Mouse (Mus musculus) T-helper 2 cell (primary cell): ENCODE results near the gene Umad1.

ENCODE experiments used
- in situ Hi-C: fragments of 300-600 bp; cut with MboI, MseI; formaldehyde crosslinking; loops from one replicate; pipeline ENCODE4 v1.15.1; 2025; ENCODE audit warnings: high pct_unique_total_duplicates

Gene Umad1

DNA sequence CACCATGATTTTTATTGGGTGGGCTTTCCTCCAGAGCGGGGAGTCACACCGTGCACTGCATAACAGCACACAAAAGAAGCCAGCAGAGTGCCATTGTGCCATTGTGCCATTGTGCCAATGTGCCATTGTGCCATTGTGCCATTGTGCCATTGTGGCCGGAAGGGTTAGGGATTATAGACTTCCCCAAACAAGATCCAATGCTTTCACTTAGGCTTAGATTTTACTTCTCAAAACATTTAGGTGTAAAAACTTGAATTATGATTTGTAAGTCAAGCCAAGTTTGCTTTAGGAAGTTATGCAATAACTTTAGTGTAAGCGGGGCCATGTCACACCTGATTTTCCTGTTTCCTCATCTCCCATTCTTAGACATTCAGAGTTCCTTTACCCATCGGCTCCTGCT, 156.7 kb downstream of the Umad1 start:
- in situ Hi-C loops: no loop called here

DNA sequence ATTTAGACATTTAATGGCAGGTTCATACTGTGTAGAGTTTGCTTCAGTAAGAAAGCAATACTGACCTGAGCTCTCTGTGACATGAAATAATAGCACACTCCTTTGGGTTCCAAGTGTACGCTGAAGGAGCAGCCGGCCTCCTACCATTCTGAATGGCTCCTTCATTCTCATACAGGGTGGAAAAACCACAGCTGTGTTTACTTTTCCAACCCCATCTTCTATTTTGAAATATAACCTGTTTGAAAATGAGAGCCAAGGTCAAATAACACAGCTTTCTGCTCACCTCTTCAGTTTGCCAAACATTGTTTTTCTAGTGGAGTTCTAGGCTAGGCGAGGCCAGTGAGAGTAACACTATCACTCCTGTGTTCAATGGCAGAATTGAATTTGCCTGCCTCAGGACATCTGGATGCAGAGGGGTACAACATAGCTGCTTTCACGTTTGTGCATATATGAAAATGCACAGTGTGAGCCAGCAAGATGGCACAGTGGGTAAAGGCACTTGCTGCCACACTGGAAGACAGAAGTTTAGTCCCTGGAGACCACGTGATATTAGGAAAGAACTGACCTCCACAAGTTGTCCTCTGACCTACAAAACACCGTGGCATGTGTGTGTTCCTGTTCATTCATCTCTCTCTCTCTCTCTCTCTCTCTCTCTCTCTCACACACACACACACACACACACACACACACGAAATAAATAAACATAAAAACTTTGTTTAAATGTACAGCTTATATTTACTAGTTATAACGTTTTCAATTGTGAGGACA, 157.9 kb downstream of the Umad1 start:
- in situ Hi-C loops: no loop called here

- in situ Hi-C loops: no loop called here
These were observed 160.5 kb downstream of the Umad1 start for GRCm38 (mm10) chr6:8419485-8420186.

DNA sequence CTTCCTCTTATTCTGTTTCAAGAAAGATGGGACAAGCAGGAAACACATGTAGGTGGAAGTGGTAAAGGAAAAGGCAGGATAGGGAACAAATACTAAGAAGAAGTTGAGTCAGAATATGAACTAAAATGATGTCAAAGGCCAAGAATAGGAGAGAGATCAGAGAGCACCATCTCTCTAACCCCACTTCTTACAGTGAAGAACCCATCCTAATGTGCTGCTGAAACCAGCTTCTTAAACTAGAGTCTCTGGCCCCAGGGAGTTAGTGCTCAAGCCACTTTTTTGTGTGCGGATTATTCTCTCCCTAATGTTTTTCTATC, 161.1 kb downstream of the Umad1 start:
- in situ Hi-C loops: no loop called here

DNA sequence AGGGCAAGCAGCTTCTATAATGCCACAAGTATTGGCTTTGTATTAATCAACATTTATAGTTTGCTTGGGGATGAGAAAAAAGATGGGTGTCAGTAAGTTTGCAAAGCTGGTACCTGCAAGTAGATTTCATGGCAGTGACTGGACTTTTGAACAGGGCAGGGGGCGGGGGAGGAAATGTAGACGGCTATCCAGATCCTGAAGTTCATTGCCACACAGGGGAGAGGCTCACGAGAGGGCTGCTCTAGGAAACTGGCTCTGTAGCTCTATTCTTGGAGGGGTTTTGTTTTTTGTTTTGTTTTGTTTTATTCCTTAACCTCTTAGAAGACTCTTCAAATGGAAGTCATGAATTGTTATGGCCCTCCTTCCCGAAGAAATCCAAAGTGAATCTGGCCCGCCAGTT, 162.3 kb downstream of the Umad1 start:
- in situ Hi-C loops: no loop called here

- in situ Hi-C loops: no loop called here
These were observed 163.0 kb downstream of the Umad1 start for GRCm38 (mm10) chr6:8421959-8422581.

- in situ Hi-C loops: no loop called here
These were observed 164.1 kb downstream of the Umad1 start for GRCm38 (mm10) chr6:8423142-8423541.

- in situ Hi-C loops: no loop called here
These were observed 168.6 kb downstream of the Umad1 start for GRCm38 (mm10) chr6:8427692-8428091.

- in situ Hi-C loops: no loop called here
These were observed 171.6 kb downstream of the Umad1 start for GRCm38 (mm10) chr6:8430610-8431234.

DNA sequence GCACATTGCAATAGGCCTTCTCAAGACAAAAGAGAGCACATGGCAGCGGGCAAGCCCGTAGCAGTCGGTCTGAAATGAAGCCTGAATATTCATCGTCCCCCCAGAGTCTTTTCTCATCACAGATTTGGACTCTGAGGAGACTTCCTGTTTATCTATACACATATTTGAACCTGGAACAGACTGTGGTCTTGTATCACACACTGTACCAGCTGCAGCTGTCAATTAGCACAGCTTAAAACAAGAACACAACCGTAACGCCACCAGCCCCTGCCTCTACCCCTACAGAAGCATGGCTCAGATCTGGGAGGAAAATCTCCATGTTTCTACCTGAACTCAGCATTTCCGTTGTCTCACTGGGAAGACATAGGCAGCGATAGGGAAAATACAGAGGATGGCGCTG, 174.1 kb downstream of the Umad1 start:
- in situ Hi-C loops: no loop called here

DNA sequence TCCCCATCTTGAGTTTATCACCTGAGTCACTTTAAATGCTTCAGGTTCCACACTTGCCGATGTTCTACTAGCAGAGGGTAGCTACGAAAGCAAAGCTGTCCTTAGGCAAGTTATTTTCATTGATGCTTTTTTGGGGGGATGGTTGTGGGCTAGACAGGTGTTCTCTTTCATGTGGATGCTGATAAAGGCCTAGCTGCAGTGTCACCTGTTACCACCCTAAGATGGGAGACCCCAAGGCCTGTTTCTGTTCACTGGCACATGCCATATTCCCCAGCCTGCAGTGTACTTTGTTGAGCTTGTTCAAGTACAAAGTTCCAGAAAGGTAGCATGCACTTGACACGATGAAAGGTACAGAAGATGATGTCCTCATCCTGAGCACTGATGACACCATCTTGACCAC, 178.8 kb downstream of the Umad1 start:
- in situ Hi-C loops: no loop called here

DNA sequence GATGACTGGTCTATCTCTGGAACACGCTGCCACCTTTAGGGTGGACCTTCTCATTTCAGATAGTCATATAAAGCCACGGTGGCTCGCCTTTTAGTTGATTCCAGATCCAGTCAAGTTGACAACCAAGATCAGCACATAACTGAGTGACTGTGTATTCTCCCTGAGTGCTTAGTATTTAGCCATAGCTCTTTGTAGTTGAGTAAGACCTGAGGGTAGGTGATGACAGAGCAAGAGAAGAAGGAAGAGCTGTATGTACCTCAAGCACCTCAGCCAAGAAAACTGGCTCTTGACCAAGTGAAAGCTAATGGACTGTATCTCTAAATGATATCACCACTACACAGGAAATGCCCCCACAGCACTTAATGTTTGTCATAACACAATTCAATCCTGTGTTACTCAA, 182.7 kb downstream of the Umad1 start:
- in situ Hi-C loops: no loop called here

GRCm38 (mm10) chr6:8446786-8447185, 187.7 kb downstream of the Umad1 start:
- in situ Hi-C loops: no loop called here

GRCm38 (mm10) chr6:8455599-8455998, 196.5 kb downstream of the Umad1 start:
- in situ Hi-C loops: no loop called here

DNA sequence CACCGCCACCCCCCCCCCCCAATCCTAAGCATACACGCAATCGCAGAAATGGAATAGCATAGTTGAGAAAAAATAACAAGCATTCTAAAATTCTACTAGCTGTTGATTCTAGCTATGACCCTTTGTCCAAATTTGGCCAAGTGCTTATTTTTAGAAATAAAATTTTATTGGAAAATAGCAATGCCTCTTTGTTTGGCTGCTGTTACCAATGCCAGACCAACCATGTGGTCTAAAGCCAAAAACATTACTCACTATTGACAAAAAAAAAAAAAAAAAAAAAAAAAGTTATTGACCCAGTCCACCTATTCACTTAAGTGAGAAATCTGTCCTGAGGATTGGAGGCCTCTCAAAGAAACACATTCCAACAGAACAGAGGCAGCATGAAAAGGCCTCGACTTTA, 199.5 kb downstream of the Umad1 start:
- in situ Hi-C loops: no loop called here

- in situ Hi-C loops: no loop called here
These were observed 203.4 kb downstream of the Umad1 start for GRCm38 (mm10) chr6:8462447-8462846.

- in situ Hi-C loops: no loop called here
These were observed 206.3 kb downstream of the Umad1 start for GRCm38 (mm10) chr6:8465388-8465787.

- in situ Hi-C loops: no loop called here
These were observed 206.9 kb downstream of the Umad1 start for GRCm38 (mm10) chr6:8465985-8466384.

- in situ Hi-C loops: no loop called here
These were observed 208.7 kb downstream of the Umad1 start for GRCm38 (mm10) chr6:8467667-8468337.

DNA sequence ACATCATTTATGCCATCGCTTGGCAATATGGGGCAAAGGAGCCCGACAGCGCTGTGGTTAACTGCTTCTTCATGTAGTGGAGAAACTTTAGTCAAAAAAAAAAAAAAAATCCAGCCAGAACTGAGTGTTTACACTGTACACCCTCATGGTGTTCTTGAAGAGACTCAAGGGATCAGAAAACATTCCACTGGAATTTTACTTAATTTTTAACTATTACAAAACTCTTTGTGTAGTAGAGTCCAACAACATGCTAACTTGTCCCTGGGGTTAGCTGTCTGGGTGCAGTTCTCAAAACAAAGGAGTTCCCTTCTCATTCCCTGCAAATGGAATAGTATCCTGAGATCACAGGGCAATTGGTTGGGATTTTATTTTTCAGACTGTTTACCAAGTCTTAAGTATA, 210.8 kb downstream of the Umad1 start:
- in situ Hi-C loops: no loop called here

DNA sequence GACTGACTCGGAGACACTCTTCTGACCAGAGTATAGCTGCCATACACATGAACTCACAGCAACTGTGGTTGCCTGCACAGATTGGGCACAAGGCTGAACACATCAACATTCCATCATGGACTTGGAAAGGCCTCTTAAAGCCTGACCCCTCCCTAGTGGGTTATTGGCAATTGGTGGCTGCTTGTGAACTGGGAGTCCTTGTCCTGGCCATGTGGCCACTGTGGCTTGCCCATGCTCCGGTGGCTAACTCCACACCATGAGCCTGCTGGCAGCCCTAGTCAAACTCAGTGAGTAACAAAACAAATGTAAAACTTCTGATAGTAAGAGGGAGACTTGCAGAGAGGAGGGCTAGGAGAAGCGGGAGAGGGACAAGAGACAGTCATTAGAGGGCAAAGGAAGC, 213.0 kb downstream of the Umad1 start:
- in situ Hi-C loops: no loop called here

- in situ Hi-C loops: no loop called here
These were observed 213.8 kb downstream of the Umad1 start for GRCm38 (mm10) chr6:8472915-8473314.
